Mouse (Mus musculus): ENCODE results near the gene Sesn3. TPM values are rescaled to one million over a fixed set of nuclear protein-coding genes. Genes with fewer than 3 reads are reported as not detected.

Gene Sesn3
- total and polyA plus RNA-seq, 3 experiments, result 3.9 to 14.3 (median 4.6) TPM

- H3K36me3 ChIP-seq (replicated peaks in 1 of 2; ENCODE audit: control insufficient read depth in 1 of 2, insufficient read depth in 1 of 2, low read length in 1 of 2), result peaks cover 0 to 6% of the 10 kb centered on the region in 2 experiments
These were observed 82.2 kb downstream of the Sesn3 start for GRCm38 (mm10) chr9:14357033-14357432.

GRCm38 (mm10) chr9:14362068-14362768 lies 87.4 kb downstream of the Sesn3 start:
- peak; percentile 58 for TF ChIP-seq BHLHE40 (IDR thresholded peaks at IDR 0.05; ENCODE audit: low read depth, low read length)
- no peak for TF ChIP-seq USF1 (IDR thresholded peaks at IDR 0.05; ENCODE audit: low read depth, low read length)
- TF ChIP-seq IRF4 (IDR thresholded peaks at IDR 0.05; ENCODE audit: low read depth, low read length), result peak; percentile 25; the same call in 1 of the 2 replicates
- TF ChIP-seq EP300 (IDR thresholded peaks at IDR 0.05; ENCODE audit: low read length), result 0 out of 2 replicates have a peak, but pooled peaks have one; percentile 26
- TF ChIP-seq PAX5 (IDR thresholded peaks at IDR 0.05; ENCODE audit: low read length), result no peak
- no peak for TF ChIP-seq ZC3H11A (IDR thresholded peaks at IDR 0.05; ENCODE audit: low read depth, low read length)
- TF ChIP-seq ETS1 (conservative IDR thresholded peaks at IDR 0.05; ENCODE audit: low read depth, low read length), result peak; percentile 58
- Histone ChIP-seq H3K9me3 (replicated peaks; ENCODE audit: low read length) (no peaks in the 10 kb centered on the region), H3K4me3 (replicated peaks in 1 of 3; ENCODE audit: low read depth in 2 of 3, low read length in 2 of 3, poor library complexity in 1 of 3) (no peak overlapping the region), H3K79me2 (replicated peaks; ENCODE audit: control insufficient read depth, extremely low read depth, insufficient read depth, poor library complexity, severe bottlenecking) (no peaks in the 10 kb centered on the region), H3K36me3 (replicated peaks in 1 of 2; ENCODE audit: control insufficient read depth in 1 of 2, insufficient read depth in 1 of 2, low read length in 1 of 2) (peaks cover 0 to 2% of the 10 kb centered on the region in 2 experiments), H3K4me2 (ENCODE audit: insufficient read depth, low read depth, poor library complexity, severe bottlenecking) (no peak overlapping the region), H3K4me1 (ENCODE audit: control insufficient read depth in 1 of 2, insufficient read depth in 2 of 2) (peaks cover 10 to 47% of the 10 kb centered on the region in 2 experiments), H3K9ac (ENCODE audit: insufficient read depth, low read depth) (no peak overlapping the region), H3K27ac (ENCODE audit: insufficient read depth, low read depth) (no peak overlapping the region), H3K27me3 (replicated peaks) (no peaks in the 10 kb centered on the region)
- in situ Hi-C loops (cut with MboI; ENCODE audit: low pct_ligation_motif_present, low pct_unique_long_range_greater_than_20kb, low sequenced_read_pairs) (no loop called here), dilution Hi-C loops (cut with MboI; ENCODE audit: extremely low pct_ligation_motif_present, extremely low pct_unique_long_range_greater_than_20kb, low sequenced_read_pairs) (no loop called here)
- DNase-seq (ENCODE audit: extremely low read depth), result peak; percentile 13

More at GRCm38 (mm10) chr9:14357033-14357432, 82.2 kb downstream of the Sesn3 start:
- Histone ChIP-seq H3K9ac (ENCODE audit: insufficient read depth, low read depth) (no peak overlapping the region), H3K4me1 (ENCODE audit: control insufficient read depth in 1 of 2, insufficient read depth in 2 of 2) (peaks cover 0 to 4% of the 10 kb centered on the region in 2 experiments; a peak in 1 of 4 replicates), H3K9me3 (replicated peaks; ENCODE audit: low read length) (no peaks in the 10 kb centered on the region), H3K4me2 (ENCODE audit: insufficient read depth, low read depth, poor library complexity, severe bottlenecking) (no peak overlapping the region), H3K4me3 (replicated peaks in 1 of 3; ENCODE audit: low read depth in 2 of 3, low read length in 2 of 3, poor library complexity in 1 of 3) (no peak overlapping the region), H3K27me3 (replicated peaks) (no peaks in the 10 kb centered on the region), H3K27ac (ENCODE audit: insufficient read depth, low read depth) (no peak overlapping the region), H3K79me2 (replicated peaks; ENCODE audit: control insufficient read depth, extremely low read depth, insufficient read depth, poor library complexity, severe bottlenecking) (no peaks in the 10 kb centered on the region)
- dilution Hi-C loops (cut with MboI; ENCODE audit: extremely low pct_ligation_motif_present, extremely low pct_unique_long_range_greater_than_20kb, low sequenced_read_pairs) (no loop called here), in situ Hi-C loops (cut with MboI; ENCODE audit: low pct_ligation_motif_present, low pct_unique_long_range_greater_than_20kb, low sequenced_read_pairs) (no loop called here)
- no peak for DNase-seq (ENCODE audit: extremely low read depth)
- TF ChIP-seq SMC3 (IDR thresholded peaks at IDR 0.05; ENCODE audit: low read depth, low read length) (peak; percentile 46), EP300 (IDR thresholded peaks at IDR 0.05; ENCODE audit: low read length) (no peak), POLR2A (IDR thresholded peaks at IDR 0.05; ENCODE audit: low read depth, low read length) (no peak), CTCF (conservative IDR thresholded peaks at IDR 0.05 in 1 of 2, IDR thresholded peaks at IDR 0.05 in 1 of 2; ENCODE audit: low read depth in 2 of 2, low read length in 2 of 2) (peak in 1 of 2 experiments; percentile 51; a peak in 3 of 4 replicates), RAD21 (IDR thresholded peaks at IDR 0.05; ENCODE audit: low read depth, low read length) (peak; percentile 15)

- Histone ChIP-seq H3K27me3 (replicated peaks) (no peaks in the 10 kb centered on the region), H3K36me3 (replicated peaks in 1 of 2; ENCODE audit: control insufficient read depth in 1 of 2, insufficient read depth in 1 of 2, low read length in 1 of 2) (no peaks in the 10 kb centered on the region), H3K27ac (ENCODE audit: insufficient read depth, low read depth) (no peak overlapping the region), H3K9ac (ENCODE audit: insufficient read depth, low read depth) (no peak overlapping the region), H3K4me1 (ENCODE audit: control insufficient read depth in 1 of 2, insufficient read depth in 2 of 2) (peaks cover 10 to 47% of the 10 kb centered on the region in 2 experiments), H3K4me3 (replicated peaks in 1 of 3; ENCODE audit: low read depth in 2 of 3, low read length in 2 of 3, poor library complexity in 1 of 3) (no peak overlapping the region), H3K9me3 (replicated peaks; ENCODE audit: low read length) (no peaks in the 10 kb centered on the region), H3K79me2 (replicated peaks; ENCODE audit: control insufficient read depth, extremely low read depth, insufficient read depth, poor library complexity, severe bottlenecking) (no peaks in the 10 kb centered on the region), H3K4me2 (ENCODE audit: insufficient read depth, low read depth, poor library complexity, severe bottlenecking) (no peak overlapping the region)
- dilution Hi-C loops (cut with MboI; ENCODE audit: extremely low pct_ligation_motif_present, extremely low pct_unique_long_range_greater_than_20kb, low sequenced_read_pairs), result no loop called here
- no peak for TF ChIP-seq IRF4 (IDR thresholded peaks at IDR 0.05; ENCODE audit: low read depth, low read length)
- no peak for TF ChIP-seq MAFK (IDR thresholded peaks at IDR 0.05; ENCODE audit: insufficient replicate concordance, low read length)
- TF ChIP-seq ZNF384 (IDR thresholded peaks at IDR 0.05; ENCODE audit: low read depth, low read length), result no peak
- TF ChIP-seq CHD2 (IDR thresholded peaks at IDR 0.05; ENCODE audit: low read length), result no peak
- TF ChIP-seq HCFC1 (IDR thresholded peaks at IDR 0.05; ENCODE audit: low read depth, low read length), result no peak
- in situ Hi-C loops (cut with MboI; ENCODE audit: low pct_ligation_motif_present, low pct_unique_long_range_greater_than_20kb, low sequenced_read_pairs), result no loop called here
- DNase-seq (ENCODE audit: extremely low read depth), result peak; percentile 43
These were observed 88.7 kb downstream of the Sesn3 start for GRCm38 (mm10) chr9:14363540-14363939.

Measured in CH12.LX (cell line).